Mouse (Mus musculus): Measurements from ENCODE around the gene Olfr503. TPM values are rescaled to one million over a fixed set of nuclear protein-coding genes. Genes with fewer than 3 reads are reported as not detected.

Olfr503 gene
- polyA plus RNA-seq (2012; rRNA removed): not detected in 2 replicates

DNA sequence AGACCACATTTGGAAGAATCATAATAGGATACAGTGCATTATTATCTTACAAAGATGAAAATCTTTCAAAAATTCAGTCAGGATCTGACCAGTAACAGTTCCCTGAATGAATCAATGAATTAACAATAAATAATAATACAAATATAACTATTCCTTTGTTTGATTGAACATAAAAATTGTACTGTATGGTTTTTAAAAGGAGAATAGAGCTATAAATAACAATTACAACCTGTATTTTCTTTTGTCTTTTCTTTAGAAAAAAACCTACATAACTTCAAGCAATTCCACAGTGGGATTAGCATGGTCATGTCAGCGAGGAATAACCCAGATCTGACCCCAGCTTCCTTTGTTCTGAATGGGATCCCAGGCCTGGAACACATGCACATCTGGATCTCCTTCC lies at the start of gene Olfr503:
TSS of gene Olfr503 (plus strand) at position 301 of the 400 bp plus-strand sequence.

DNA sequence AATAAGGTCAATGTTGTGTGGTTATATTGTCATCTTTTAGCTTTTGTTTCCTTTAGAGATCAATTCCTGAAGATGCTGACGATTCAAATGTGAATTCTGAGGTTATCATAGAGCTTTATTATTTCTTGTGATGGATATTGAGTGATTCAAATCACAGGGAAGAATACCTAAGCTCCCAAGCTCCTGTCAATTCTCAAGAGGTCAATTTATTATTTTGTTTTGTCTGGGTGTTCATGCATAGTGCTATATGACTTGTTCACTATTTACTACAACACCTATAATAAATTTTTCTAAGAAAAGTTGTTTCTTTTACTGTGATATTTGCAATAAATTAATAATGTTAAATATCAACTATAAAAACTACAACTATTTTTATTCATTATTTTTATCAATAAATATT lies 19.4 kb upstream of the Olfr503 start, which contains the start of gene Olfr502:
TSS of gene Olfr502 (minus strand) at position 101 of the 400 bp plus-strand sequence.

DNA sequence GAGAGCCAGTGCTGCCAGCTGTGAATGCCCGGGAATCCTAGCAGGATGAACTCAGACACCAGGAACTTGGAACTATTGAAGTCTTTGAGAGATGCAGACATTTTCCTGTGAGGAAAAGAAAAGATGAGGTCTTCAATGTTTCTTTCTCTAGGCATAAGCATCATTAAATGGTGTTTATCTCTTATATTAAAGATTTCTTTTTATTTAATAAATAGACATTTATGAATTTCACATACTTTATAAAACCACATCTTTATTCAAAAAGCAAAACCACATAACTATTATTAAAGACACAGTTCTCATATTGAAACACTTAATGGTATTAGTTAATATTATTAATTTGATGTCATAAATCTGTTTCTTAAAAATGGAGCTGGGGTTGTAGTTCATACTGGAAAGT lies 21.4 kb downstream of the Olfr503 start, which contains the start of gene Olfr504:
TSS of gene Olfr504 (minus strand) at position 101 of the 400 bp plus-strand sequence.

Other genes with a start within 250 kb of the Olfr503 start
- not detected in 2 replicates for gene Olfr491, start 231.1 kb upstream of the Olfr503 start, polyA plus RNA-seq (2012; rRNA removed)
- gene Olfr492, start 220.9 kb upstream of the Olfr503 start, polyA plus RNA-seq (2012; rRNA removed): not detected in 2 replicates
- gene Olfr493, start 197.5 kb upstream of the Olfr503 start, polyA plus RNA-seq (2012; rRNA removed): not detected in 2 replicates
- gene Olfr494, start 179.2 kb upstream of the Olfr503 start, polyA plus RNA-seq (2012; rRNA removed): not detected in 2 replicates
- not detected in 2 replicates for gene Olfr495, start 151.4 kb upstream of the Olfr503 start, polyA plus RNA-seq (2012; rRNA removed)
- gene Olfr497, start 124.1 kb upstream of the Olfr503 start, polyA plus RNA-seq (2012; rRNA removed): not detected in 2 replicates
- not detected in 2 replicates for gene Olfr498, start 79.2 kb upstream of the Olfr503 start, polyA plus RNA-seq (2012; rRNA removed)
- not detected in 2 replicates for gene Olfr502, start 19.5 kb upstream of the Olfr503 start, polyA plus RNA-seq (2012; rRNA removed)
- not detected in 2 replicates for gene Olfr504, start 21.3 kb downstream of the Olfr503 start, polyA plus RNA-seq (2012; rRNA removed)
- not detected in 2 replicates for gene Olfr506, start 66.3 kb downstream of the Olfr503 start, polyA plus RNA-seq (2012; rRNA removed)
- not detected in 2 replicates for gene Olfr507, start 77.3 kb downstream of the Olfr503 start, polyA plus RNA-seq (2012; rRNA removed)
- not detected in 2 replicates for gene Olfr508, start 85.5 kb downstream of the Olfr503 start, polyA plus RNA-seq (2012; rRNA removed)
- not detected in 2 replicates for gene Olfr509, start 107.4 kb downstream of the Olfr503 start, polyA plus RNA-seq (2012; rRNA removed)
- gene Olfr510, start 121.9 kb downstream of the Olfr503 start, polyA plus RNA-seq (2012; rRNA removed): not detected in 2 replicates
- not detected in 2 replicates for gene Olfr512, start 168.8 kb downstream of the Olfr503 start, polyA plus RNA-seq (2012; rRNA removed)
- gene Olfr513, start 206.4 kb downstream of the Olfr503 start, polyA plus RNA-seq (2012; rRNA removed): not detected in 2 replicates

All from liver, embryonic 18 days (tissue).